In the genomic region with DNA sequence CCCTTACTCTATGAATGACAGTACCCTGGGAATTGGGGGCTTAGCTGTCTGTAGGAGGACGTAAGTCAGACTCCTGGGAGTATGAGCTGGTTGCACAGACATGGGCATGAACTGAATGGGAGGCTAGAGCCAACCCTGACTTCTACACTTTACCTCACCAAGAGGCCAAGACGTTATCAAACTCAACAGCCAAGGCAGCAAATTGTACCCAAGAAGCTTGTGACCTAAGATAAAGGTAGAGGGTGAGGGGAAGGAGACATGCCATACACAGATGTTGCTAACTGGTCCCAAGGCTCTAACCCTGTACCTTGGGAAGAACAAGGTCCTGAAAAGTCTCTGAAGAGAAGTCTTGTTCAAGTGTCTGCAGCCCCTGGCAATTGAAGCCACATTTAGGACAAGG, we compare ENCODE assay signal across 16 mouse cellular contexts. TPM values are rescaled to one million over a fixed set of nuclear protein-coding genes. Genes with fewer than 3 reads are reported as not detected.
"Had no signal": no experiment of that assay in that cellular context is flagged by ENCODE, and none has a peak within 500 bp of the region (broad histone marks: within the 10 kb centered on the region; RNA-seq: fewer than 3 reads in every experiment).

No protein-coding gene starts in this region.

- H3K36me3 ChIP-seq: limb, embryonic 12.5 days; lung, embryonic 15.5 days; midbrain, embryonic 10.5 days; midbrain, embryonic 15.5 days; neural tube, embryonic 13.5 days; stomach, embryonic 15.5 days had no signal

- H3K27ac ChIP-seq: kidney, postnatal 0 days; limb, embryonic 12.5 days; lung, embryonic 15.5 days; midbrain, embryonic 10.5 days; midbrain, embryonic 15.5 days; neural tube, embryonic 13.5 days; stomach, embryonic 15.5 days had no signal

- H3K27me3 ChIP-seq: limb, embryonic 12.5 days; lung, embryonic 15.5 days; midbrain, embryonic 15.5 days; neural tube, embryonic 13.5 days; stomach, embryonic 15.5 days had no signal

- H3K9me3 ChIP-seq: limb, embryonic 12.5 days; lung, embryonic 15.5 days; midbrain, embryonic 10.5 days; midbrain, embryonic 15.5 days; neural tube, embryonic 13.5 days; stomach, embryonic 15.5 days had no signal

- H3K4me1 ChIP-seq: limb, embryonic 12.5 days; lung, embryonic 15.5 days; midbrain, embryonic 15.5 days; stomach, embryonic 15.5 days had no signal

- DNase-seq: kidney, adult 11 months; kidney, adult 9 months; kidney, postnatal 36 days; layer of hippocampus, adult 9-11 months; layer of hippocampus, postnatal 36 days; right cerebral cortex, adult 18-20 months; thymus, adult 2 months; thymus, postnatal 4 days had no signal

- ATAC-seq: midbrain, embryonic 15.5 days had no signal

- H3K4me2 ChIP-seq: limb, embryonic 12.5 days; lung, embryonic 15.5 days; midbrain, embryonic 15.5 days; neural tube, embryonic 13.5 days; stomach, embryonic 15.5 days had no signal

- H3K9ac ChIP-seq: limb, embryonic 12.5 days; lung, embryonic 15.5 days; midbrain, embryonic 15.5 days; neural tube, embryonic 13.5 days; stomach, embryonic 15.5 days had no signal

- H3K4me3 ChIP-seq: limb, embryonic 12.5 days; lung, embryonic 15.5 days; midbrain, embryonic 10.5 days; midbrain, embryonic 15.5 days; neural tube, embryonic 13.5 days; stomach, embryonic 15.5 days had no signal

RNA-seq across cellular contexts. Expression of a gene that starts 23.4 kb away (rescaled TPM):
- total RNA-seq: liver, adult 2 months had no signal
